Mouse (Mus musculus) liver, adult 2 months (tissue): Measurements from ENCODE around the gene Akr1b7.

Experiments
- CTCF ChIP-seq: fragments of 200-500 bp; IDR thresholded peaks from 2 replicates; pipeline ENCODE4 v1.5.1; 2011; ENCODE audit warnings: low read depth, low read length, control low read depth
- POLR2A ChIP-seq: fragments of 200-500 bp; IDR thresholded peaks from 2 replicates; pipeline ENCODE4 v1.6.1; 2011; ENCODE audit warnings: low read length, control low read depth; ENCODE audit not compliant: insufficient read depth; ENCODE audit errors: extremely low read depth

DNA sequence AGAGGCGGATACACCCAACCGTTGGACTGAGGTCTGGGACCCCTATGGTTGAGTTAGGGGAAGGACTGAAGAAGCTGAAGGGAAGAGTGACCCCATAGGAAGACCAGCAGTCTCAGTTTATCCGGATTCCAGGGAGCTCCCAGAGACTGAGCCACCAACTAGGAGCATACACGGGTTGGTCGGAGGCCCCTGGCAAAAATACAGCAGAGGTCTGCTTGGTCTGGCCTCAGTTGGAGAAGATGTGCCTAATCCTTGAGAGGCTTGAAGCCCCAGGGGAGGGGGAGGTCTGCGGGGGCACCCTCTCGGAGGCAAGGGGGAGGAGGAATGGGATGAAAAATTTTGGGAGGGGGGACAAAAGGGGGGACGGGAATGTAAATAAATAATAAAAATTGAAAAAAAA is 28.7 kb upstream of the Akr1b7 start:
- TF ChIP-seq CTCF = no peak
- no peak for TF ChIP-seq POLR2A
